Mouse (Mus musculus): ENCODE results near the gene Dek. TPM values are rescaled to one million over a fixed set of nuclear protein-coding genes. Genes with fewer than 3 reads are reported as not detected.

The Dek gene
- polyA plus RNA-seq, 1 experiment from 2014 or later: 119 TPM

GRCm38 (mm10) chr13:47100587-47100986 lies 5.4 kb downstream of the Dek start:
- Histone ChIP-seq H3K36me3 (ENCODE audit: control insufficient read depth, insufficient read depth, low read length) (peaks cover 51% of the 10 kb centered on the region), H3K4me3 (ENCODE audit: low read depth, low read length) (no peak overlapping the region), H3K4me1 (ENCODE audit: control insufficient read depth, insufficient read depth, low read length) (peaks cover 15% of the 10 kb centered on the region), H3K27ac (ENCODE audit: low read depth, low read length) (no peak overlapping the region), H3K9me3 (replicated peaks; ENCODE audit: control insufficient read depth, low read length) (no peaks in the 10 kb centered on the region), H3K27me3 (replicated peaks; ENCODE audit: control insufficient read depth, insufficient read depth, low read length) (no peaks in the 10 kb centered on the region), H3K9ac (ENCODE audit: low read length) (no peak overlapping the region), H3K4me2 (ENCODE audit: low read length) (no peak overlapping the region)
- ATAC-seq (no peak), DNase-seq (ENCODE audit: low spot score) (no peak)
- 88% methylated on average over 2 of the region's 2 CpGs for WGBS

GRCm38 (mm10) chr13:47099265-47099664 lies 6.7 kb downstream of the Dek start:
- 80% methylated on average over 7 of the region's 7 CpGs for WGBS
- Histone ChIP-seq H3K4me1 (ENCODE audit: control insufficient read depth, insufficient read depth, low read length) (peaks cover 14% of the 10 kb centered on the region), H3K27me3 (replicated peaks; ENCODE audit: control insufficient read depth, insufficient read depth, low read length) (no peaks in the 10 kb centered on the region), H3K36me3 (ENCODE audit: control insufficient read depth, insufficient read depth, low read length) (peaks cover 63% of the 10 kb centered on the region), H3K4me3 (ENCODE audit: low read depth, low read length) (no peak overlapping the region), H3K9me3 (replicated peaks; ENCODE audit: control insufficient read depth, low read length) (no peaks in the 10 kb centered on the region), H3K4me2 (ENCODE audit: low read length) (no peak overlapping the region), H3K9ac (ENCODE audit: low read length) (no peak overlapping the region), H3K27ac (ENCODE audit: low read depth, low read length) (no peak overlapping the region)
- no peak for ATAC-seq
- DNase-seq (ENCODE audit: low spot score): no peak

- no peaks in the 10 kb centered on the region for H3K4me1 ChIP-seq (ENCODE audit: control insufficient read depth, insufficient read depth, low read length)
- WGBS: 93% methylated on average over 2 of the region's 2 CpGs
- H3K4me2 ChIP-seq (ENCODE audit: low read length): no peak overlapping the region
- H3K27me3 ChIP-seq (replicated peaks; ENCODE audit: control insufficient read depth, insufficient read depth, low read length): no peaks in the 10 kb centered on the region
- H3K9ac ChIP-seq (ENCODE audit: low read length): no peak overlapping the region
- DNase-seq (ENCODE audit: low spot score): no peak
- no peak for ATAC-seq
- H3K9me3 ChIP-seq (replicated peaks; ENCODE audit: control insufficient read depth, low read length): no peaks in the 10 kb centered on the region
- no peak overlapping the region for H3K4me3 ChIP-seq (ENCODE audit: low read depth, low read length)
- H3K36me3 ChIP-seq (ENCODE audit: control insufficient read depth, insufficient read depth, low read length): peaks cover 72% of the 10 kb centered on the region
- H3K27ac ChIP-seq (ENCODE audit: low read depth, low read length): no peak overlapping the region
These were observed 9.4 kb downstream of the Dek start for GRCm38 (mm10) chr13:47096591-47096990.

GRCm38 (mm10) chr13:47093791-47094190 lies 12.2 kb downstream of the Dek start:
- Histone ChIP-seq H3K4me3 (ENCODE audit: low read depth, low read length) (no peak overlapping the region), H3K27ac (ENCODE audit: low read depth, low read length) (no peak overlapping the region), H3K36me3 (ENCODE audit: control insufficient read depth, insufficient read depth, low read length) (peaks cover 73% of the 10 kb centered on the region), H3K9ac (ENCODE audit: low read length) (no peak overlapping the region), H3K4me1 (ENCODE audit: control insufficient read depth, insufficient read depth, low read length) (no peaks in the 10 kb centered on the region), H3K9me3 (replicated peaks; ENCODE audit: control insufficient read depth, low read length) (no peaks in the 10 kb centered on the region), H3K4me2 (ENCODE audit: low read length) (no peak overlapping the region), H3K27me3 (replicated peaks; ENCODE audit: control insufficient read depth, insufficient read depth, low read length) (no peaks in the 10 kb centered on the region)
- 95% methylated on average over 2 of the region's 2 CpGs for WGBS
- DNase-seq (ENCODE audit: low spot score) (no peak), ATAC-seq (no peak)

- Histone ChIP-seq H3K27ac (ENCODE audit: low read depth, low read length) (no peak overlapping the region), H3K4me2 (ENCODE audit: low read length) (no peak overlapping the region), H3K4me3 (ENCODE audit: low read depth, low read length) (no peak overlapping the region), H3K9me3 (replicated peaks; ENCODE audit: control insufficient read depth, low read length) (no peaks in the 10 kb centered on the region), H3K27me3 (replicated peaks; ENCODE audit: control insufficient read depth, insufficient read depth, low read length) (no peaks in the 10 kb centered on the region), H3K36me3 (ENCODE audit: control insufficient read depth, insufficient read depth, low read length) (peaks cover 65% of the 10 kb centered on the region), H3K9ac (ENCODE audit: low read length) (no peak overlapping the region), H3K4me1 (ENCODE audit: control insufficient read depth, insufficient read depth, low read length) (no peaks in the 10 kb centered on the region)
- DNase-seq (ENCODE audit: low spot score): no peak
- no peak for ATAC-seq
- 90% methylated on average over 2 of the region's 2 CpGs for WGBS
These were observed 16.7 kb downstream of the Dek start for GRCm38 (mm10) chr13:47089271-47089670.

GRCm38 (mm10) chr13:47088433-47088832 lies 17.6 kb downstream of the Dek start:
- H3K27ac ChIP-seq (ENCODE audit: low read depth, low read length): no peak overlapping the region
- H3K4me1 ChIP-seq (ENCODE audit: control insufficient read depth, insufficient read depth, low read length): no peaks in the 10 kb centered on the region
- peaks cover 60% of the 10 kb centered on the region for H3K36me3 ChIP-seq (ENCODE audit: control insufficient read depth, insufficient read depth, low read length)
- no peak overlapping the region for H3K4me2 ChIP-seq (ENCODE audit: low read length)
- DNase-seq (ENCODE audit: low spot score) (no peak), ATAC-seq (no peak)
- no peaks in the 10 kb centered on the region for H3K9me3 ChIP-seq (replicated peaks; ENCODE audit: control insufficient read depth, low read length)
- H3K27me3 ChIP-seq (replicated peaks; ENCODE audit: control insufficient read depth, insufficient read depth, low read length): no peaks in the 10 kb centered on the region
- 95% methylated on average over 1 of the region's 1 CpGs for WGBS
- no peak overlapping the region for H3K4me3 ChIP-seq (ENCODE audit: low read depth, low read length)
- H3K9ac ChIP-seq (ENCODE audit: low read length): no peak overlapping the region

GRCm38 (mm10) chr13:47080905-47081505 lies 25.0 kb downstream of the Dek start:
- Histone ChIP-seq H3K27ac (ENCODE audit: low read depth, low read length) (no peak overlapping the region), H3K4me1 (ENCODE audit: control insufficient read depth, insufficient read depth, low read length) (no peaks in the 10 kb centered on the region), H3K4me2 (ENCODE audit: low read length) (no peak overlapping the region), H3K36me3 (ENCODE audit: control insufficient read depth, insufficient read depth, low read length) (peaks cover 67% of the 10 kb centered on the region), H3K4me3 (ENCODE audit: low read depth, low read length) (no peak overlapping the region), H3K9me3 (replicated peaks; ENCODE audit: control insufficient read depth, low read length) (no peaks in the 10 kb centered on the region), H3K9ac (ENCODE audit: low read length) (no peak overlapping the region), H3K27me3 (replicated peaks; ENCODE audit: control insufficient read depth, insufficient read depth, low read length) (no peaks in the 10 kb centered on the region)
- DNase-seq (ENCODE audit: low spot score) (no peak), ATAC-seq (no peak)
- 89% methylated on average over 4 of the region's 4 CpGs for WGBS

GRCm38 (mm10) chr13:47078799-47079198 lies 27.2 kb downstream of the Dek start:
- Histone ChIP-seq H3K27ac (ENCODE audit: low read depth, low read length) (no peak overlapping the region), H3K9ac (ENCODE audit: low read length) (no peak overlapping the region), H3K4me1 (ENCODE audit: control insufficient read depth, insufficient read depth, low read length) (no peaks in the 10 kb centered on the region), H3K36me3 (ENCODE audit: control insufficient read depth, insufficient read depth, low read length) (peaks cover 75% of the 10 kb centered on the region), H3K9me3 (replicated peaks; ENCODE audit: control insufficient read depth, low read length) (no peaks in the 10 kb centered on the region), H3K4me2 (ENCODE audit: low read length) (no peak overlapping the region), H3K27me3 (replicated peaks; ENCODE audit: control insufficient read depth, insufficient read depth, low read length) (no peaks in the 10 kb centered on the region), H3K4me3 (ENCODE audit: low read depth, low read length) (no peak overlapping the region)
- DNase-seq (ENCODE audit: low spot score): no peak
- WGBS: 77% methylated on average over 5 of the region's 5 CpGs
- no peak for ATAC-seq

- Histone ChIP-seq H3K4me1 (ENCODE audit: control insufficient read depth, insufficient read depth, low read length) (no peaks in the 10 kb centered on the region), H3K4me2 (ENCODE audit: low read length) (no peak overlapping the region), H3K27ac (ENCODE audit: low read depth, low read length) (no peak overlapping the region), H3K27me3 (replicated peaks; ENCODE audit: control insufficient read depth, insufficient read depth, low read length) (no peaks in the 10 kb centered on the region), H3K36me3 (ENCODE audit: control insufficient read depth, insufficient read depth, low read length) (peaks cover 74% of the 10 kb centered on the region), H3K4me3 (ENCODE audit: low read depth, low read length) (no peak overlapping the region), H3K9me3 (replicated peaks; ENCODE audit: control insufficient read depth, low read length) (no peaks in the 10 kb centered on the region), H3K9ac (ENCODE audit: low read length) (no peak overlapping the region)
- ATAC-seq (no peak), DNase-seq (ENCODE audit: low spot score) (no peak)
These were observed 28.6 kb downstream of the Dek start for GRCm38 (mm10) chr13:47077367-47077766.

All from forebrain, embryonic 14.5 days (tissue).